Mouse (Mus musculus) frontal cortex, postnatal 10 days (tissue): Measurements from ENCODE around the gene Mrpl39.

Source experiments
- DNase-seq, 2 experiments: peaks; one replicate each; pipeline ENCODE4 v3.0.0; 2022; ENCODE audit warnings: low spot score in 2 of 2, mixed read lengths in 1 of 2

The Mrpl39 gene

GRCm38 (mm10) chr16:84735166-84736105 is at the start of gene Mrpl39:
Gene Mrpl39 (minus strand): TSS chr16:84735742.
- DNase-seq: peak; percentile 89 to 95

GRCm38 (mm10) chr16:84784966-84785365 is 49.4 kb upstream of the Mrpl39 start:
- DNase-seq: no peak

- DNase-seq: no peak
These were observed 47.7 kb upstream of the Mrpl39 start for GRCm38 (mm10) chr16:84783279-84783678.

- DNase-seq: no peak
These were observed 44.2 kb upstream of the Mrpl39 start for GRCm38 (mm10) chr16:84779718-84780117.

GRCm38 (mm10) chr16:84778861-84779630 is 43.5 kb upstream of the Mrpl39 start:
- no peak for DNase-seq

- no peak for DNase-seq
These were observed 42.9 kb upstream of the Mrpl39 start for GRCm38 (mm10) chr16:84778431-84778830.

- no peak for DNase-seq
These were observed 40.7 kb upstream of the Mrpl39 start for GRCm38 (mm10) chr16:84776089-84776784.

- no peak for DNase-seq
These were observed 39.8 kb upstream of the Mrpl39 start for GRCm38 (mm10) chr16:84775356-84775755.

GRCm38 (mm10) chr16:84774761-84775231 is 39.3 kb upstream of the Mrpl39 start:
- DNase-seq: peak; percentile 29 to 52

GRCm38 (mm10) chr16:84774003-84774703 is 38.6 kb upstream of the Mrpl39 start, which contains the start of gene Jam2:
Gene Jam2 (plus strand): TSS chr16:84774123.
- DNase-seq: peak; percentile 61 to 67

- no peak for DNase-seq
These were observed 37.8 kb upstream of the Mrpl39 start for GRCm38 (mm10) chr16:84773268-84773861.

GRCm38 (mm10) chr16:84772496-84773267 is 37.1 kb upstream of the Mrpl39 start:
- no peak for DNase-seq

GRCm38 (mm10) chr16:84771461-84771860 is 35.9 kb upstream of the Mrpl39 start:
- DNase-seq: no peak

GRCm38 (mm10) chr16:84770891-84771290 is 35.3 kb upstream of the Mrpl39 start:
- DNase-seq: no peak

- no peak for DNase-seq
These were observed 34.3 kb upstream of the Mrpl39 start for GRCm38 (mm10) chr16:84769619-84770464.

GRCm38 (mm10) chr16:84769182-84769581 is 33.6 kb upstream of the Mrpl39 start:
- no peak for DNase-seq

- no peak for DNase-seq
These were observed 32.4 kb upstream of the Mrpl39 start for GRCm38 (mm10) chr16:84767956-84768355.

- DNase-seq: no peak
These were observed 10.3 kb upstream of the Mrpl39 start for GRCm38 (mm10) chr16:84745721-84746306.
